Mouse (Mus musculus) MN1 (cell line): ENCODE data around the gene D630039A03Rik.
"Not testable (repeated sequence)": the region's sequence is repeated elsewhere in the genome, so short reads cannot be mapped to it uniquely, and the experiment has no call there.

ENCODE experiments used
- DNase-seq: peaks from one replicate; pipeline ENCODE4 v3.0.0-alpha.2; 2016; ENCODE audit warnings: low spot score

D630039A03Rik gene

GRCm38 (mm10) chr4:57888978-57889377 is 27.1 kb downstream of the D630039A03Rik start:
- not testable (repeated sequence) for DNase-seq

DNA sequence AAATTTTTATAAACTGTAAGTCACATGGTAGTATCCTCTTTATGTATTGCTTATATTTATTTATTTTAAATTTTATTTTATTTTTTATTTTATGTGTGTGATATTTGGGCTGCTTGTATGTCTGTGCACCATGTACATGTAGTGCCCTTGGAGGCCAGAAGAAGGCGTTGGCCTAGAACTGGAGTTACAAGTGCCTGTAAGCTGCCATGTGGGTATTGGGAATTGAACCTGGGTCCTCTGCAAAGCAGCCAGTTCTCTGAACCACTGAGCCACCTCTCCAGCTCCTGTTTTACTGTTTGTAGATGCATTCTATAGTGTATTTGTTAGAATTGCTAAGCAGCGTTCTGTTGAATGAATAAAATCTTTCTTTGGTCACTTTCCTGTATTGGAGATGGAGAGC is 27.9 kb downstream of the D630039A03Rik start:
- no peak for DNase-seq

DNA sequence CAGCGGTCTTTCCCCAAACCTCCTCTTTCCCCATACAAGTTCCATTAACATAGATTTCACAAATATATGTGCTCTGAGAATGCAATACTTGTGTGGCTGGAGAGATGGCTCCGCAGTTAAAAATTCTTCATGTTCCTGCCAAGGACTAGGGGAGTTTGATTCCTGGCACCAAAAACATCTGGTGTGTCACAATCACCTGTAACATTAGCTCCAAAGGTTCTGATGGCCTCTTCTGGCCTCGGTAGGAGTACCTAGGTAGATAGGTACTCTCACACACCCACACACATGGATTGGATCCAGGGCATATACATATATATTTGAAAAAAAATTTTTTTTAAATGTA is 29.2 kb downstream of the D630039A03Rik start:
- no peak for DNase-seq

DNA sequence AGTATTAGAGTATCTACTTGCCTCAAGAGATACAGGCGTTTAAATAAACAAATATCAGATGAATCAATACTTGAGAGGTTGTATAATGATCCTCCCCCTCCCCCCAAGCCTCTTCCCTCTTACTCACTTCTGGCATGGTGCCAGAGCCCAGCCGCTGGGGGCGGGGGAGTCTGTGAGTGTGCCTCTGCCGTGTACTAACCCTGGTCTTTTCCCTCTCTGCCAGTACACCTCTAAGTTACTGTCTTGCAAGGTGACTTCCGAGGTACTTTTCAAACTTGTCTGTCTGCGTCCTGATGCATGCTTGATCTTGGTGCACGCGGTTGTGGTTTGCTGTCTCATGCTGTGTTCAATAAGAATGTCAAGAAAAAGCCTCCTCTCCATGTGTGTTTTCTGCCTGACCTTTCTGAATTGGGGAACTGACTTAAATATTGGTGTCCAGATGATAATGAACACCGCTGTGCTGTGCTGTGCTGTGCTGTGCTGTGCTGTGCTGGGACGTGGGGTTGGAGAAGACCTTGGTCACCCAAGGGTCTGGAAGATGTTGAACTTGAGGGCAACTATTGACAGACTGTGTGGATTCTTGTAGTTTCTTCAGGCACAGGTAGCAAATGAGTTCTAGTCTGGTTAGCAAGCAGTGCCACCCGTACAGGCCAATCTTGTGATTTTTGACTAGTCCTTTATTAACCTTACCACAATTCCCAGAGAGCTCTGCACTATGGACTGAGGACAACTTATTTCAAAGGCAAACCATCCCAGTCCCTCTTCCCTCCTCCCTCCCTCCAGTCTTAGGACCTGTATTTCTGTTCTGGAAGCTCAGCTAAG is 29.8 kb downstream of the D630039A03Rik start:
- no peak for DNase-seq

- no peak for DNase-seq
Observed at GRCm38 (mm10) chr4:57885186-57885585, 30.9 kb downstream of the D630039A03Rik start.

DNA sequence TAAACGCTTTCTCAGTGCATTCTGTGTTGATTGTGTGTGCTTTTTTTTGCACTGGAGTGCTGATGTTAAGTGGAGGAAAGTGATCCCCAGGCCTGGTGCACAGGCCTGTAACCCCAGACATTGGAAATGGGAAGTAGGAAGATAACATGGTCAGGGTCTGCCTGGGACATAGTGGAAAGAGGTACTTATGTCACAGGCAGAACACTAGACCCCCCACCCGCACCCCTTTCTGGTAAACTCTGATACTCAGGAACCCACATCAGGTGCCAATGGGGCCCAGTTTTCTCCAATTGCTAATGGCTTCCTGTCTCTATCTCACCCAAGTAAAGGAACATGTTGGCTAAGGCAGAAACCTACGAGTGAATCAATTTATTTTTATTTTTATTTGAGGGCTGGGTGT is 31.6 kb downstream of the D630039A03Rik start:
- DNase-seq: no peak

GRCm38 (mm10) chr4:57883520-57884421 is 32.3 kb downstream of the D630039A03Rik start:
- no peak for DNase-seq

- no peak for DNase-seq
Observed at GRCm38 (mm10) chr4:57879804-57880357, 36.2 kb downstream of the D630039A03Rik start.

DNA sequence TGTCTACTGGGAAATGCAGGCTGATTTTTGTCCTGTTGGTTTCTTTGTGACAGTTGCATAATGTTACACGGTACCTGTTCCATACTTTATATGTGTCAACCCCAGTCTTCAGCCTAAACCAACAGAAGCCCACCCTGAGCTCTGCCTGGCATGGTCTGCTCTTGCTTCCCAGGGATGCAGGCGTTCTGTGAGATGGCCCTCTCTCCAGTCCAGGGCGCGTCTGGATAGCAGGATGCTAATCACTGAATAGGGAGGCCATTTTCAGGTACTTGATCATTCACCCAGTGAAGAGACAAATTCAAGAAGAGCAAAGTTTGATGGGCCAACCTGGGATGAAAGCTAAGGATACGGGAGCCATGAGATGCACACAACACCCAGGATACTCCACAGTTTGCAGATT is 37.0 kb downstream of the D630039A03Rik start:
- no peak for DNase-seq

GRCm38 (mm10) chr4:57867454-57867853 is 48.6 kb downstream of the D630039A03Rik start:
- no peak for DNase-seq

GRCm38 (mm10) chr4:57866990-57867389 is 49.1 kb downstream of the D630039A03Rik start:
- no peak for DNase-seq

DNA sequence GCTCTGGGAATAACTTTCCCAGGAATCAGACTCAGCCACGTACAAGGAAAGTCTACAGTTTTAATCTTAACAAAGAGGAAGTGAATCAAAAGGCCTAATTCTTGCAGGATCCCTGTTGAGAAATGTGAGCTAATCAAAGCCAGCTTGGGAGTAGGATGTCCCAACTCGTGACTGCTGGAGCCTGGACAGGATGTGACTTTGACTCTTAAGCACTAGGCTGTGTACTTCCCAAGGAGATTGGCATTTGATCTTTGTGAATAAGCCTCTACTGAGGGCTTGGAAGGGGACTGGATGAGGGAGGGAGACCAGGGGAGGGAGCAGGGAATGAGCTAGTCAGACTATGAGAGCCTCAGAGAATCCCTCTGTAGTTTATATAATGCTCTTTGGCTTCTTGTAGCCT is 50.0 kb downstream of the D630039A03Rik start:
- DNase-seq: no peak

DNA sequence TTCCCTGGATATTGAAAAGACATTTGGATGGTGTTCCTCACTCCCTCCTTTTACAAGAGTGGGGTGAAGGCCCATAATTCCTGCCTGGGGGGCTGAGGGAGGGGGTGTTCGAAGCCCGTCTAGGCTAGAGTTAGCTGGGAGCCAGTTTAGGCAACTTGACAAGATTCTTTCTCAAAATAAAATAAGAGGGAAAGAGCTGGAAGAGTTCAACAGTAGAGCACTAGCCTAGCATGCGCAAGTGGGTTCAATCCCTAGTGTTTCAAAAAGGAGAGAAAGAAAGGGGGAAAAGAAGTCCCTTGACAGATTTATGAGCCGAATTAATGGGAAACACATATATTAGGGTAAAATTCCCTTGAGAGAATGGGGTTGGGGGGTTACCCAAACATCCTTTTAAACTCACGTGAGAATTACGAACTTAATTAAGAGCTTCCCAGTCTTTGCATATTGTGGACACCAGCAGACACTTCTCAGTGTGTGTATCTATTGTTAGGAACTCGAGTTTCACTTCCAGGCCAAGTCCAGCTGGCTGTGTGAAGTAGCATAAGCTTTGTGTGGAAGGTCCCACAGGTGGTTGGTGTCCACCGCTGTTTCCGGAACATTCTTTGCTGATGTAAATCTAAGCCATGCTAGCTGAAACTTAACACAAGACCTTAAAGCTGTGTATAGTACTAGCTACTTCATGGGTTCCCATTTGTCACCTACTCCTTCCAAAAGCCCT is 53.7 kb downstream of the D630039A03Rik start:
- no peak for DNase-seq

DNA sequence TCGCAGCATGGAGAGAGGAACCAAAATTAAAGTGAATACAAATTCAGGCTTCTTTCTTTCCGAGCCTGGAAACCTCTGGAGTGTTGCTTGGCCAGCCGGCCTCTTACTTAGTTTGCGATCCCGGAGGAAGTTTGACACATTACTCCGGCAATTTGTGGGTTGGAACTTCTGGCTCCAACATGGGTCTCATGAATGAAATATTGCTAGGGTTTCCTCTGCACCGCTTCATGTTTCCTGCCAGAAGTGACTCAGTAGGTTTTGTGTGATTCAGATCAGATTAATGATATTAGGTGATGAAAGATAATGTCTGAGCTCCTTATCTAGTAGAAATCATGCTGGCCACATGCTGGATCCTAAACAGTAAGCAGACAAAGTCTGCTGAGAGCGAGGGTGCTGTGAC is 54.2 kb downstream of the D630039A03Rik start:
- DNase-seq: no peak

GRCm38 (mm10) chr4:57861166-57861565 is 54.9 kb downstream of the D630039A03Rik start:
- DNase-seq: no peak

- DNase-seq: no peak
Observed at GRCm38 (mm10) chr4:57860204-57860611, 55.9 kb downstream of the D630039A03Rik start.
